Mouse (Mus musculus): ENCODE measurements at regions not wholly inside any gene's neighbourhood (a gene's known extent, or its start where the extent isn't known, plus 50 kb on each side); places are given as distances from the start of the nearest gene placed in this dataset.

GRCm38 (mm10) chr10:8072463-8072862 lies 116.4 kb upstream of the Tab2 start:
- no peak for DNase-seq (ENCODE audit: low read depth, low spot score)

DNA sequence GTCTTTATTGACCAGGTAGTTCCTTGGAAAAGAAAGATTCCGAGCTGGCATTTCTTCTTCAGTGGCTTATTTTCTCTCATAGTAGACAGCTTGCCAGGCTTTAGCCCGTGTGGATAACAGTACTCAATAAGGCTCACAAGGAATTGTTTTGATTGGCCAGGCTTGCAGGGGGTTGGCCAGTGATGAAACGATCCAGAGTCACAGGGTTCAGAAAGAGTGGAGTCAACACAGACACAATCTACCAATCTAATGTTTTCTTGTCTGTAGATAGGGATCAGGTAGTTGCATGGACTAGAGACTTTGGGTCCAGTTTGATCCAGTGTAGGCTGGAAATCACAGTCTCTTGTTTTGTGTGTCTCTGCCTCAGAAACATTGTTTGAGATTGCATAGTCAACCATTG lies 115.8 kb upstream of the Tab2 start:
- no peak for DNase-seq (ENCODE audit: low read depth, low spot score)

- DNase-seq (ENCODE audit: low read depth, low spot score): no peak
Measured at GRCm38 (mm10) chr10:8070472-8070871, 114.4 kb upstream of the Tab2 start.

GRCm38 (mm10) chr10:8066926-8067325 lies 110.9 kb upstream of the Tab2 start:
- no peak for DNase-seq (ENCODE audit: low read depth, low spot score)

DNA sequence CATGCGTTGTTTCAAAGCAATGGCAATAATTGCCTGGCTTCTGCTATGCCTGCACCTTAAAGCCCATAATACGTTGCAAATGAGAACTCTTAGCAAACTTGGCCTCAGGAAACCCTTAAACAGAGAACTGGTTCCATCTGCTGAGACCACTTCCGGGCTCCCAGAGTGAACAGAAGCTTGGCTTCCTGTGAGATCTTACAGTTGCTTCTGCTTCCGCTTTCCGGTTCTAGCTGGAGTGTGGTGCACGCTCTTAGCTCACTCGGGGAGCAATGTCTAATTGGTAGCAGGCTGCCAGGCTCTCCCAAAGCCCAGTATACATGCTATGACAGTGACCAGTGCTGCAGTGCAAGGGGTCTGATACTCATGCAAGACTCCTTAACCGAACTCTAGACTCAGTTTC lies 109.7 kb upstream of the Tab2 start:
- no peak for DNase-seq (ENCODE audit: low read depth, low spot score)

GRCm38 (mm10) chr10:8064281-8064680 lies 108.3 kb upstream of the Tab2 start:
- DNase-seq (ENCODE audit: low read depth, low spot score): no peak

GRCm38 (mm10) chr10:8063458-8064090 lies 107.5 kb upstream of the Tab2 start:
- no peak for DNase-seq (ENCODE audit: low read depth, low spot score)

- no peak for DNase-seq (ENCODE audit: low read depth, low spot score)
Measured at GRCm38 (mm10) chr10:8060987-8061386, 105.0 kb upstream of the Tab2 start.

GRCm38 (mm10) chr10:8059769-8060168 lies 103.7 kb upstream of the Tab2 start:
- no peak for DNase-seq (ENCODE audit: low read depth, low spot score)

GRCm38 (mm10) chr10:8057855-8058254 lies 101.8 kb upstream of the Tab2 start:
- no peak for DNase-seq (ENCODE audit: low read depth, low spot score)

DNA sequence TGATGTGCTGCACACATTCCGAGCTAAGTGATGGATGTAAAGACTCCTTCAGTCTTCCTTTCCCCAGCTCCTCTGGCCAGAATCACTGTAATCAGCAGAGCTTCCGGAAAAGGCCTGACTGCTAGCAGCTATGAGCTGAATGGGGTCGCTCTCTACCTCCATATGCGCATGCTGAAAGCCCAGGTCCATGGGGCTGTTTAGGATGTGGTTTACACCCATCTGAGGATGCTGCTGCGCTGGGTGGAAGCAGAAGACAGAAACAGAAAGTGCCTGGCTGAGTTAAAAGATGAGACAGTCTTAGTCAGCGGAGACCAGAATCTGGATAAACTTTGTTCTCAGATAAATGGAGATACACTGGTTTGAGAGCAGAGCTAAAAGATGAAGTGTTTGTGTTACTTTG lies 99.3 kb upstream of the Tab2 start:
- peak; percentile 50 for DNase-seq (ENCODE audit: low read depth, low spot score)

GRCm38 (mm10) chr10:8043416-8044163 lies 87.6 kb upstream of the Tab2 start:
- no peak for DNase-seq (ENCODE audit: low read depth, low spot score)

- no peak for DNase-seq (ENCODE audit: low read depth, low spot score)
Measured at GRCm38 (mm10) chr10:8042306-8042705, 86.3 kb upstream of the Tab2 start.

DNA sequence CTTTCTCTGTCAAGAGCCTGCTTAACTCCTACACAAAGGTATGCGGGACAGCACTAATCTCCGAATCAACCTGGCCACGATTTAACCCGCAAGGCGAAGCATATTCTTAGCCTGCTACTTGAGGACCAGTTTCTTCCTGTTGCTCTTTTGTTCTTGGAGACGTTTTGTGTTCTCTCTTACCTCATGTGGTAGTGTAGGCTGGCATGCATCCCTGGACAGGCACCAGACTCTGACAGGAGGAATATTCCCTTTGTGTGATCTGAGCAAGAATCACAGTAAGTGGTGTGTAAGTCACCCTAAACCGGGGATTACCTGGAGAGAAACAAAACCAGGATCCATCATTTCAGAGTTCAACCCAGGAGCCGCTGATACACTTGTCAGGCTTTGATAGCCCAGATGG lies 85.8 kb upstream of the Tab2 start:
- no peak for DNase-seq (ENCODE audit: low read depth, low spot score)

DNA sequence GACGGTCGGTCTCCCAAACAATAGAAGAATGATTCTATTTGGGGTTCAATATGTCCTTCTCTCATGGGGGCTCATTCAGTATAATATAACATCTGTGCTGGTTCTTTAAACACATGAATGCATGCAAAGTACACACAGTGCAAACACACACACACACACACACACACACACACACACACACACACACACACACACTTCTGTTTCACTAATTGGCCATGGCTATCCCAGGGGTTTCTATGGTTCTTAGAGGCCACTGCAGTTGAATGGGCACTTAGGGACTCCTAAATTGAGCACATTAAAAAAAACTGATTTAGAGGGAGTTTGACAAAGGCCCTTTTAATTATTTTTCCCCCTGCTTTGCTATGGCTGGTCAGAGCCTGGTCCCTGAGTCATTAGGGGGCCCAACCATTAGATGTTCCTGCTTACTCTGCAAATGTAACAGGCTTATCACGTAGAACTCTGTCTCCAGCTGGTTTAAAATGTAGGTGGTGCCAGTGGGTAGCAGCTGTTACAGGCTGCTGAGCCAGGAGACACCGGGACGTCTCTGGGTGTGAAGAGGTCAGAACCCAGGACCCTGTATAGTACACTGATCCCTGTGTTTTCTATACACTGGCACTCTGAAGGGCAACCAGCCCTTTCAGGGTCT lies 82.1 kb upstream of the Tab2 start:
- no peak for DNase-seq (ENCODE audit: low read depth, low spot score)

- DNase-seq (ENCODE audit: low read depth, low spot score): no peak
Measured at GRCm38 (mm10) chr10:8036293-8036692, 80.3 kb upstream of the Tab2 start.

- no peak for DNase-seq (ENCODE audit: low read depth, low spot score)
Measured at GRCm38 (mm10) chr10:8035310-8035709, 79.3 kb upstream of the Tab2 start.

- DNase-seq (ENCODE audit: low read depth, low spot score): no peak
Measured at GRCm38 (mm10) chr10:8032203-8032602, 76.2 kb upstream of the Tab2 start.

GRCm38 (mm10) chr10:8028840-8029239 lies 72.8 kb upstream of the Tab2 start:
- no peak for DNase-seq (ENCODE audit: low read depth, low spot score)

- DNase-seq (ENCODE audit: low read depth, low spot score): no peak
Measured at GRCm38 (mm10) chr10:8027023-8027422, 71.0 kb upstream of the Tab2 start.

- DNase-seq (ENCODE audit: low read depth, low spot score): no peak
Measured at GRCm38 (mm10) chr10:8023741-8024140, 67.7 kb upstream of the Tab2 start.

DNA sequence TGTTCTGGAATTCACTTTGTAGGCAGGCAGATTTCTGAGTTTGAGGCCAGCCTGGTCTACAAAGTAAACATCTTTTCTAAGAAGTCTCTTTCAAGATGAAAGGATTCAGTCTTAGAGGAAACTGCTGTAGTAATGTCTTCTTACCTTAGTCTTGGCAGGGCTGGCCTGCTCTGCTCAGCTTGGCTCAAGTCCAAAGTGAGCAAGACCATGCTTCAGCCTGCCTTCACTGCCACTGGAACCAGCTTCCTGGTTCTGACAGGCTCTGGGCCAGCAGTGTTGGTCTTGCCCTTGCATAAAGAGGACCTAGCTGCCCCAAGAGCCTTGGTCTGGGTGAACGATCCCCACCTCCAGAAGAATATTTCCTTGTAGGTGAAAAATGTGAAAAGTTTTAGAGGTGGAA lies 65.9 kb upstream of the Tab2 start:
- DNase-seq (ENCODE audit: low read depth, low spot score): no peak
